Mouse (Mus musculus): Measurements from ENCODE around the gene Aip. TPM values are rescaled to one million over a fixed set of nuclear protein-coding genes. Genes with fewer than 3 reads are reported as not detected.

Gene Aip
- total and polyA plus RNA-seq, 3 experiments = 22.3 to 86.6 (median 39.9) TPM

GRCm38 (mm10) chr19:4080511-4081009 lies 45.1 kb downstream of the Aip start:
- H3K9me3 ChIP-seq (replicated peaks) = no peaks in the 10 kb centered on the region
- TF ChIP-seq POLR2AphosphoS5 (IDR thresholded peaks at IDR 0.05; ENCODE audit: insufficient replicate concordance, low read depth, low read length) = no peak
- TF ChIP-seq GATA1 (IDR thresholded peaks at IDR 0.05; ENCODE audit: borderline replicate concordance, low read length) = no peak
- no peak for TF ChIP-seq CTCF (IDR thresholded peaks at IDR 0.05; ENCODE audit: low read depth, low read length)
- no peak for TF ChIP-seq TAL1 (conservative IDR thresholded peaks at IDR 0.05; ENCODE audit: low read depth, low read length)
- no peak for TF ChIP-seq GATA2 (IDR thresholded peaks at IDR 0.05; ENCODE audit: borderline replicate concordance, low read depth, low read length)
- H3K27me3 ChIP-seq (ENCODE audit: insufficient read depth, low read length) = peaks cover 68% of the 10 kb centered on the region
- H3K4me3 ChIP-seq (ENCODE audit: low read depth, low read length) = no peak overlapping the region
- ATAC-seq (ENCODE audit: extremely low read depth, insufficient number of reproducible peaks, low FRiP score, poor library complexity, severe bottlenecking) (no peak), DNase-seq (ENCODE audit: low spot score) (no peak)
- H3K36me3 ChIP-seq (replicated peaks) = no peaks in the 10 kb centered on the region
- H3K4me1 ChIP-seq (ENCODE audit: insufficient read depth, low read depth, low read length) = peaks cover 6% of the 10 kb centered on the region

- TF ChIP-seq CTCF (IDR thresholded peaks at IDR 0.05; ENCODE audit: low read depth, low read length) (no peak), GATA2 (IDR thresholded peaks at IDR 0.05; ENCODE audit: borderline replicate concordance, low read depth, low read length) (no peak), GATA1 (IDR thresholded peaks at IDR 0.05; ENCODE audit: borderline replicate concordance, low read length) (no peak), POLR2AphosphoS5 (IDR thresholded peaks at IDR 0.05; ENCODE audit: insufficient replicate concordance, low read depth, low read length) (no peak), TAL1 (conservative IDR thresholded peaks at IDR 0.05; ENCODE audit: low read depth, low read length) (no peak)
- DNase-seq (ENCODE audit: low spot score) = no peak
- peaks cover 6% of the 10 kb centered on the region for H3K4me1 ChIP-seq (ENCODE audit: insufficient read depth, low read depth, low read length)
- H3K36me3 ChIP-seq (replicated peaks) = no peaks in the 10 kb centered on the region
- no peak for ATAC-seq (ENCODE audit: extremely low read depth, insufficient number of reproducible peaks, low FRiP score, poor library complexity, severe bottlenecking)
- no peaks in the 10 kb centered on the region for H3K9me3 ChIP-seq (replicated peaks)
- peaks cover 60% of the 10 kb centered on the region for H3K27me3 ChIP-seq (ENCODE audit: insufficient read depth, low read length)
- no peak overlapping the region for H3K4me3 ChIP-seq (ENCODE audit: low read depth, low read length)
Observed at GRCm38 (mm10) chr19:4079594-4079993, 46.1 kb downstream of the Aip start.

GRCm38 (mm10) chr19:4075531-4075930 lies 50.1 kb downstream of the Aip start:
- no peak for TF ChIP-seq TAL1 (conservative IDR thresholded peaks at IDR 0.05; ENCODE audit: low read depth, low read length)
- no peak for TF ChIP-seq GATA2 (IDR thresholded peaks at IDR 0.05; ENCODE audit: borderline replicate concordance, low read depth, low read length)
- H3K27me3 ChIP-seq (ENCODE audit: insufficient read depth, low read length) = peaks cover 38% of the 10 kb centered on the region
- no peaks in the 10 kb centered on the region for H3K9me3 ChIP-seq (replicated peaks)
- DNase-seq (ENCODE audit: low spot score) (no peak), ATAC-seq (ENCODE audit: extremely low read depth, insufficient number of reproducible peaks, low FRiP score, poor library complexity, severe bottlenecking) (no peak)
- peaks cover 2% of the 10 kb centered on the region for H3K4me1 ChIP-seq (ENCODE audit: insufficient read depth, low read depth, low read length)
- no peak overlapping the region for H3K4me3 ChIP-seq (ENCODE audit: low read depth, low read length)
- H3K36me3 ChIP-seq (replicated peaks) = no peaks in the 10 kb centered on the region

- Histone ChIP-seq H3K4me1 (ENCODE audit: insufficient read depth, low read depth, low read length) (peaks cover 2% of the 10 kb centered on the region; the same call in 1 of the 2 replicates), H3K36me3 (replicated peaks) (no peaks in the 10 kb centered on the region), H3K27me3 (ENCODE audit: insufficient read depth, low read length) (peaks cover 40% of the 10 kb centered on the region), H3K9me3 (replicated peaks) (no peaks in the 10 kb centered on the region), H3K4me3 (ENCODE audit: low read depth, low read length) (no peak overlapping the region)
- TF ChIP-seq POLR2AphosphoS5 (IDR thresholded peaks at IDR 0.05; ENCODE audit: insufficient replicate concordance, low read depth, low read length) = no peak
- no peak for TF ChIP-seq GATA2 (IDR thresholded peaks at IDR 0.05; ENCODE audit: borderline replicate concordance, low read depth, low read length)
- TF ChIP-seq TAL1 (conservative IDR thresholded peaks at IDR 0.05; ENCODE audit: low read depth, low read length) = no peak
- TF ChIP-seq CTCF (IDR thresholded peaks at IDR 0.05; ENCODE audit: low read depth, low read length) = no peak
- TF ChIP-seq GATA1 (IDR thresholded peaks at IDR 0.05; ENCODE audit: borderline replicate concordance, low read length) = no peak
- DNase-seq (ENCODE audit: low spot score) = no peak
- ATAC-seq (ENCODE audit: extremely low read depth, insufficient number of reproducible peaks, low FRiP score, poor library complexity, severe bottlenecking) = no peak
Observed at GRCm38 (mm10) chr19:4072706-4073424, 52.8 kb downstream of the Aip start.

GRCm38 (mm10) chr19:4071406-4071805 lies 54.3 kb downstream of the Aip start:
- Histone ChIP-seq H3K4me1 (ENCODE audit: insufficient read depth, low read depth, low read length) (peaks cover 2% of the 10 kb centered on the region; the same call in 1 of the 2 replicates), H3K36me3 (replicated peaks) (no peaks in the 10 kb centered on the region), H3K27me3 (ENCODE audit: insufficient read depth, low read length) (peaks cover 43% of the 10 kb centered on the region), H3K9me3 (replicated peaks) (no peaks in the 10 kb centered on the region), H3K4me3 (ENCODE audit: low read depth, low read length) (no peak overlapping the region)
- DNase-seq (ENCODE audit: low spot score) (no peak), ATAC-seq (ENCODE audit: extremely low read depth, insufficient number of reproducible peaks, low FRiP score, poor library complexity, severe bottlenecking) (no peak)
- TF ChIP-seq GATA1 (IDR thresholded peaks at IDR 0.05; ENCODE audit: borderline replicate concordance, low read length) = no peak
- TF ChIP-seq CTCF (IDR thresholded peaks at IDR 0.05; ENCODE audit: low read depth, low read length) = no peak
- no peak for TF ChIP-seq GATA2 (IDR thresholded peaks at IDR 0.05; ENCODE audit: borderline replicate concordance, low read depth, low read length)
- no peak for TF ChIP-seq TAL1 (conservative IDR thresholded peaks at IDR 0.05; ENCODE audit: low read depth, low read length)
- no peak for TF ChIP-seq POLR2AphosphoS5 (IDR thresholded peaks at IDR 0.05; ENCODE audit: insufficient replicate concordance, low read depth, low read length)

- Histone ChIP-seq H3K9me3 (replicated peaks) (no peaks in the 10 kb centered on the region), H3K36me3 (replicated peaks) (no peaks in the 10 kb centered on the region), H3K4me1 (ENCODE audit: insufficient read depth, low read depth, low read length) (peaks cover 2% of the 10 kb centered on the region; the same call in 1 of the 2 replicates), H3K4me3 (ENCODE audit: low read depth, low read length) (no peak overlapping the region), H3K27me3 (ENCODE audit: insufficient read depth, low read length) (peaks cover 41% of the 10 kb centered on the region)
- no peak for ATAC-seq (ENCODE audit: extremely low read depth, insufficient number of reproducible peaks, low FRiP score, poor library complexity, severe bottlenecking)
- TF ChIP-seq POLR2AphosphoS5 (IDR thresholded peaks at IDR 0.05; ENCODE audit: insufficient replicate concordance, low read depth, low read length) (no peak), GATA1 (IDR thresholded peaks at IDR 0.05; ENCODE audit: borderline replicate concordance, low read length) (no peak), CTCF (IDR thresholded peaks at IDR 0.05; ENCODE audit: low read depth, low read length) (no peak), TAL1 (conservative IDR thresholded peaks at IDR 0.05; ENCODE audit: low read depth, low read length) (no peak), GATA2 (IDR thresholded peaks at IDR 0.05; ENCODE audit: borderline replicate concordance, low read depth, low read length) (no peak)
- no peak for DNase-seq (ENCODE audit: low spot score)
Observed at GRCm38 (mm10) chr19:4070756-4071155, 54.9 kb downstream of the Aip start.
